ENCODE assay signal across 17 mouse cellular contexts in genomic region chr13:113995490-113996236, GRCm38 (mm10).
"Had no signal": no experiment of that assay in that cellular context is flagged by ENCODE, and none has a peak within 500 bp of the region (broad histone marks: within the 10 kb centered on the region; RNA-seq: fewer than 3 reads in every experiment).

No protein-coding gene starts in this region.

- DNase-seq: kidney, adult 9 months; kidney, postnatal 36 days; layer of hippocampus, adult 9-11 months; layer of hippocampus, postnatal 36 days; retina, postnatal 1 day; right cerebral cortex, postnatal 4 days; spleen, adult 18-20 months; thymus, adult 2 months; thymus, postnatal 25 days had no signal

- H3K27ac ChIP-seq: kidney, postnatal 0 days; limb, embryonic 15.5 days; liver, embryonic 12.5 days; lung, embryonic 15.5 days; midbrain, embryonic 12.5 days; neural tube, embryonic 13.5 days; stomach, embryonic 15.5 days had no signal

- H3K9me3 ChIP-seq: limb, embryonic 15.5 days; liver, embryonic 12.5 days; lung, embryonic 15.5 days; midbrain, embryonic 12.5 days; neural tube, embryonic 13.5 days; stomach, embryonic 15.5 days had no signal

- H3K4me3 ChIP-seq: limb, embryonic 15.5 days; liver, embryonic 12.5 days; lung, embryonic 15.5 days; midbrain, embryonic 12.5 days; neural tube, embryonic 13.5 days; stomach, embryonic 15.5 days had no signal

- H3K4me2 ChIP-seq: limb, embryonic 15.5 days; liver, embryonic 12.5 days; lung, embryonic 15.5 days; midbrain, embryonic 12.5 days; neural tube, embryonic 13.5 days; stomach, embryonic 15.5 days had no signal

- H3K9ac ChIP-seq: limb, embryonic 15.5 days; liver, embryonic 12.5 days; lung, embryonic 15.5 days; midbrain, embryonic 12.5 days; neural tube, embryonic 13.5 days; stomach, embryonic 15.5 days had no signal

- H3K27me3 ChIP-seq: limb, embryonic 15.5 days; liver, embryonic 12.5 days; lung, embryonic 15.5 days; midbrain, embryonic 12.5 days; neural tube, embryonic 13.5 days; stomach, embryonic 15.5 days had no signal

- ATAC-seq: liver, embryonic 12.5 days; midbrain, embryonic 16.5 days had no signal

- H3K36me3 ChIP-seq: limb, embryonic 15.5 days; liver, embryonic 12.5 days; lung, embryonic 15.5 days; midbrain, embryonic 12.5 days; neural tube, embryonic 13.5 days; stomach, embryonic 15.5 days had no signal

- H3K4me1 ChIP-seq: limb, embryonic 15.5 days; liver, embryonic 12.5 days; lung, embryonic 15.5 days; stomach, embryonic 15.5 days had no signal
